Mouse (Mus musculus) E14TG2a.4 (cell line): ENCODE results near the gene Eef1a1.

ENCODE experiments used
- CTCF ChIP-seq: conservative IDR thresholded peaks from 2 replicates; pipeline ENCODE4 v1.5.1; 2014; ENCODE audit warnings: low read length
- NANOG ChIP-seq: IDR thresholded peaks from 2 replicates; pipeline ENCODE4 v1.6.1; 2014; ENCODE audit warnings: borderline replicate concordance, low read length, mixed read lengths
- POU5F1 ChIP-seq: IDR thresholded peaks from 2 replicates; pipeline ENCODE4 v1.6.1; 2014; ENCODE audit warnings: low read length, borderline replicate concordance

- no peak for TF ChIP-seq CTCF
- no peak for TF ChIP-seq POU5F1
- TF ChIP-seq NANOG = no peak
Measured at GRCm38 (mm10) chr9:78526206-78526605, 37.3 kb upstream of the Eef1a1 start.
